Mouse (Mus musculus) MEL (cell line): ENCODE measurements around the gene Bahd1.

Experiments used
- CTCF ChIP-seq, 3 experiments: IDR thresholded peaks in 2 of 3; conservative IDR thresholded peaks in 1 of 3; 2 replicates each; pipeline ENCODE4 v1.5.1; 2011 to 2012; ENCODE audit warnings: low read length in 3 of 3, low read depth in 2 of 3, mild to moderate bottlenecking in 2 of 3, improper control_type of control experiment in 1 of 3, inconsistent platforms in 1 of 3, mixed read lengths in 1 of 3, moderate library complexity in 1 of 3; ENCODE audit not compliant: control insufficient read depth in 1 of 3, insufficient read depth in 1 of 3, poor library complexity in 1 of 3, severe bottlenecking in 1 of 3
- POLR2A ChIP-seq, 2 experiments: IDR thresholded peaks; 2 replicates each; pipeline ENCODE4 v1.6.1; 2011 to 2012; ENCODE audit warnings: low read length in 2 of 2, mild to moderate bottlenecking in 2 of 2, control low read depth in 1 of 2, improper control_type of control experiment in 1 of 2, low read depth in 1 of 2, moderate library complexity in 1 of 2; ENCODE audit not compliant: control insufficient read depth in 1 of 2, insufficient read depth in 1 of 2, poor library complexity in 1 of 2
- USF2 ChIP-seq, 2 experiments: IDR thresholded peaks; 2 replicates each; pipeline ENCODE4 v1.6.1; 2011 to 2012; ENCODE audit warnings: improper control_type of control experiment in 2 of 2, low read length in 2 of 2, borderline replicate concordance in 1 of 2, inconsistent platforms in 1 of 2, low read depth in 1 of 2, mild to moderate bottlenecking in 1 of 2; ENCODE audit not compliant: insufficient read depth in 1 of 2

GRCm38 (mm10) chr2:118961546-118961945 is 61.4 kb downstream of the Bahd1 start:
- TF ChIP-seq CTCF (IDR thresholded peaks at IDR 0.05 in 2 of 3, conservative IDR thresholded peaks at IDR 0.05 in 1 of 3; ENCODE audit: control insufficient read depth in 1 of 3, insufficient read depth in 1 of 3, low read depth in 2 of 3, low read length in 3 of 3, poor library complexity in 1 of 3, severe bottlenecking in 1 of 3) (no peak), POLR2A (IDR thresholded peaks at IDR 0.05; ENCODE audit: control insufficient read depth in 1 of 2, insufficient read depth in 1 of 2, low read depth in 1 of 2, low read length in 2 of 2, poor library complexity in 1 of 2) (no peak; a peak in 1 of 4 replicates), USF2 (IDR thresholded peaks at IDR 0.05; ENCODE audit: borderline replicate concordance in 1 of 2, insufficient read depth in 1 of 2, low read depth in 1 of 2, low read length in 2 of 2) (no peak)
